ENCODE assay signal across 25 mouse cellular contexts in the genomic region with DNA sequence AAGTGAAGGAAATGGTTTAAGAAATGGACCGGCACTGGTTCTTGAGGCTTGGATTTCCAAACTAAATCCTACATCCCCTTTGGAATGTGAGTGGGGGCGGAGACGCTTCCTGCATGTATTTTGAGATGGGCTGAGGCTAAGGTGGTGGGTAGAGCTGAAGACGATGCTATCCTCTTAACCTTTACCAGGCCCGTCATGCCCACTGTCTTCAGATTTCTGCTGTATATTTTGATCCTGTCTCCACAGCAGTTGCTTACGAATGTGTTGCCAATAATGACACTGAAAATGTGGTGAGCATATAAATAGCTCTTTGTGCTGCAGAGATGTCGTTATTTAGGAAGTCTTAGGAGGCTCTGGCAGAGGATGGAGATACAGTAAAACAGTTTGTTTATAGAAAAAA.
"Had no signal": no experiment of that assay in that cellular context is flagged by ENCODE, and none has a peak within 500 bp of the region (broad histone marks: within the 10 kb centered on the region; RNA-seq: fewer than 3 reads in every experiment).

No protein-coding gene starts in this region.

- H3K36me3 ChIP-seq: limb, embryonic 10.5 days; limb, embryonic 13.5 days; liver, embryonic 12.5 days; liver, embryonic 15.5 days; lung, embryonic 15.5 days; midbrain, embryonic 10.5 days; midbrain, embryonic 13.5 days; neural tube, embryonic 13.5 days had no signal

- H3K4me2 ChIP-seq: limb, embryonic 13.5 days; liver, embryonic 12.5 days; liver, embryonic 15.5 days; lung, embryonic 15.5 days; midbrain, embryonic 13.5 days; neural tube, embryonic 13.5 days had no signal

- H3K9me3 ChIP-seq: limb, embryonic 10.5 days; limb, embryonic 13.5 days; liver, embryonic 12.5 days; liver, embryonic 15.5 days; lung, embryonic 15.5 days; megakaryocyte, embryonic 14.5 days; midbrain, embryonic 10.5 days; midbrain, embryonic 13.5 days; neural tube, embryonic 13.5 days had no signal

- H3K4me3 ChIP-seq: layer of hippocampus, adult 2 months; limb, embryonic 10.5 days; limb, embryonic 13.5 days; liver, embryonic 12.5 days; liver, embryonic 15.5 days; lung, embryonic 15.5 days; megakaryocyte, embryonic 14.5 days; midbrain, embryonic 10.5 days; midbrain, embryonic 13.5 days; myocyte; neural tube, embryonic 13.5 days had no signal

- H3K27me3 ChIP-seq: limb, embryonic 13.5 days; liver, embryonic 12.5 days; liver, embryonic 15.5 days; lung, embryonic 15.5 days; megakaryocyte, embryonic 14.5 days; midbrain, embryonic 13.5 days; neural tube, embryonic 13.5 days had no signal

- ATAC-seq: liver, embryonic 12.5 days; midbrain, embryonic 13.5 days; midbrain, embryonic 16.5 days had no signal

- DNase-seq: kidney, postnatal 25 days; layer of hippocampus, adult 9-11 months; liver; lung, adult 18-20 months; lung, postnatal 10 days; lung, postnatal 36 days; retina, postnatal 1 day; right cerebral cortex, postnatal 14 days; right cerebral cortex, postnatal 4 days; spleen, adult 18-20 months; thymus, adult 18-20 months; thymus, postnatal 36 days had no signal

- H3K9ac ChIP-seq: limb, embryonic 13.5 days; liver, embryonic 12.5 days; liver, embryonic 15.5 days; lung, embryonic 15.5 days; midbrain, embryonic 13.5 days; neural tube, embryonic 13.5 days had no signal

- H3K27ac ChIP-seq: kidney, postnatal 0 days; layer of hippocampus, adult 2 months; limb, embryonic 10.5 days; limb, embryonic 13.5 days; liver, embryonic 12.5 days; liver, embryonic 15.5 days; lung, embryonic 15.5 days; midbrain, embryonic 10.5 days; midbrain, embryonic 13.5 days; neural tube, embryonic 13.5 days had no signal

- H3K4me1 ChIP-seq: limb, embryonic 10.5 days; limb, embryonic 13.5 days; liver, embryonic 12.5 days; liver, embryonic 15.5 days; megakaryocyte, embryonic 14.5 days had no signal
